Mouse (Mus musculus): Measurements from ENCODE around the gene Rps6ka2. TPM values are rescaled to one million over a fixed set of nuclear protein-coding genes. Genes with fewer than 3 reads are reported as not detected.
A peak's percentile ranks its signal among the peaks of the same experiment; 100 is the strongest.

Gene Rps6ka2
- polyA plus RNA-seq, 1 experiment from 2014 or later, result 25.2 TPM

GRCm38 (mm10) chr17:7269151-7269806 is 99.4 kb downstream of the Rps6ka2 start:
- DNase-seq (ENCODE audit: low spot score), result no peak

GRCm38 (mm10) chr17:7270506-7270905 is 100.6 kb downstream of the Rps6ka2 start:
- Histone ChIP-seq H3K4me1 (peaks cover 36% of the 10 kb centered on the region), H3K36me3 (peaks cover 6% of the 10 kb centered on the region; the same call in 1 of the 2 replicates), H3K9me3 (replicated peaks) (no peaks in the 10 kb centered on the region), H3K27ac (no peak overlapping the region), H3K4me3 (no peak overlapping the region), H3K27me3 (ENCODE audit: low read depth, poor library complexity, severe bottlenecking) (no peaks in the 10 kb centered on the region)
- no peak for DNase-seq (ENCODE audit: low spot score)
- WGBS, result 66% methylated on average over 8 of the region's 8 CpGs

More at GRCm38 (mm10) chr17:7269151-7269806, 99.4 kb downstream of the Rps6ka2 start:
- H3K27me3 ChIP-seq (ENCODE audit: low read depth, poor library complexity, severe bottlenecking), result no peaks in the 10 kb centered on the region
- H3K9me3 ChIP-seq (replicated peaks), result no peaks in the 10 kb centered on the region
- H3K4me3 ChIP-seq, result no peak overlapping the region
- WGBS, result 59% methylated on average over 12 of the region's 12 CpGs
- 0 out of 2 replicates have a peak overlapping the region, but pooled peaks have one; percentile 14 for H3K27ac ChIP-seq
- peaks cover 38% of the 10 kb centered on the region for H3K4me1 ChIP-seq
- peaks cover 4% of the 10 kb centered on the region; the same call in 1 of the 2 replicates for H3K36me3 ChIP-seq

GRCm38 (mm10) chr17:7271522-7272134 is 101.7 kb downstream of the Rps6ka2 start:
- DNase-seq (ENCODE audit: low spot score), result peak; percentile 39
- 69% methylated on average over 10 of the region's 10 CpGs for WGBS
- H3K4me1 ChIP-seq, result peaks cover 33% of the 10 kb centered on the region

GRCm38 (mm10) chr17:7273054-7273453 is 103.1 kb downstream of the Rps6ka2 start:
- Histone ChIP-seq H3K4me3 (no peak overlapping the region), H3K27ac (no peak overlapping the region)
- WGBS, result 65% methylated on average over 9 of the region's 9 CpGs

More at GRCm38 (mm10) chr17:7271522-7272134, 101.7 kb downstream of the Rps6ka2 start:
- Histone ChIP-seq H3K4me3 (no peak overlapping the region), H3K27ac (no peak overlapping the region; the same call in 1 of the 2 replicates), H3K27me3 (ENCODE audit: low read depth, poor library complexity, severe bottlenecking) (no peaks in the 10 kb centered on the region), H3K36me3 (peaks cover 6% of the 10 kb centered on the region; the same call in 1 of the 2 replicates), H3K9me3 (replicated peaks) (no peaks in the 10 kb centered on the region)

GRCm38 (mm10) chr17:7273785-7274184 is 103.9 kb downstream of the Rps6ka2 start:
- H3K27me3 ChIP-seq (ENCODE audit: low read depth, poor library complexity, severe bottlenecking), result no peaks in the 10 kb centered on the region
- peaks cover 20% of the 10 kb centered on the region for H3K36me3 ChIP-seq
- H3K4me3 ChIP-seq, result no peak overlapping the region
- peaks cover 33% of the 10 kb centered on the region for H3K4me1 ChIP-seq
- no peaks in the 10 kb centered on the region for H3K9me3 ChIP-seq (replicated peaks)
- DNase-seq (ENCODE audit: low spot score), result no peak
- WGBS, result 91% methylated on average over 10 of the region's 10 CpGs
- H3K27ac ChIP-seq, result no peak overlapping the region

More at GRCm38 (mm10) chr17:7273054-7273453, 103.1 kb downstream of the Rps6ka2 start:
- Histone ChIP-seq H3K27me3 (ENCODE audit: low read depth, poor library complexity, severe bottlenecking) (no peaks in the 10 kb centered on the region), H3K4me1 (peaks cover 33% of the 10 kb centered on the region), H3K36me3 (peaks cover 12% of the 10 kb centered on the region), H3K9me3 (replicated peaks) (no peaks in the 10 kb centered on the region)
- no peak for DNase-seq (ENCODE audit: low spot score)

GRCm38 (mm10) chr17:7278702-7279242 is 108.9 kb downstream of the Rps6ka2 start:
- H3K27me3 ChIP-seq (ENCODE audit: low read depth, poor library complexity, severe bottlenecking), result no peaks in the 10 kb centered on the region
- 92% methylated on average over 15 of the region's 15 CpGs for WGBS
- no peak for DNase-seq (ENCODE audit: low spot score)
- H3K4me1 ChIP-seq, result 0 out of 2 replicates have a peak, but pooled peaks cover under 1% of the 10 kb centered on the region
- no peaks in the 10 kb centered on the region for H3K9me3 ChIP-seq (replicated peaks)
- H3K36me3 ChIP-seq, result peaks cover 46% of the 10 kb centered on the region
- no peak overlapping the region for H3K4me3 ChIP-seq
- no peak overlapping the region for H3K27ac ChIP-seq

GRCm38 (mm10) chr17:7279251-7279650 is 109.3 kb downstream of the Rps6ka2 start:
- DNase-seq (ENCODE audit: low spot score), result no peak
- H3K4me1 ChIP-seq, result no peaks in the 10 kb centered on the region
- H3K4me3 ChIP-seq, result no peak overlapping the region
- H3K36me3 ChIP-seq, result peaks cover 50% of the 10 kb centered on the region
- H3K9me3 ChIP-seq (replicated peaks), result no peaks in the 10 kb centered on the region
- 95% methylated on average over 9 of the region's 9 CpGs for WGBS
- no peaks in the 10 kb centered on the region for H3K27me3 ChIP-seq (ENCODE audit: low read depth, poor library complexity, severe bottlenecking)
- H3K27ac ChIP-seq, result no peak overlapping the region

- Histone ChIP-seq H3K36me3 (peaks cover 37% of the 10 kb centered on the region), H3K9me3 (replicated peaks) (no peaks in the 10 kb centered on the region), H3K4me3 (no peak overlapping the region), H3K4me1 (no peaks in the 10 kb centered on the region), H3K27me3 (ENCODE audit: low read depth, poor library complexity, severe bottlenecking) (no peaks in the 10 kb centered on the region), H3K27ac (no peak overlapping the region)
- WGBS, result 91% methylated on average over 8 of the region's 8 CpGs
- no peak for DNase-seq (ENCODE audit: low spot score)
These were observed 114.5 kb downstream of the Rps6ka2 start for GRCm38 (mm10) chr17:7284297-7284910.

GRCm38 (mm10) chr17:7285292-7285691 is 115.4 kb downstream of the Rps6ka2 start:
- no peak for DNase-seq (ENCODE audit: low spot score)
- Histone ChIP-seq H3K36me3 (peaks cover 35% of the 10 kb centered on the region), H3K27ac (no peak overlapping the region), H3K4me1 (no peaks in the 10 kb centered on the region), H3K27me3 (ENCODE audit: low read depth, poor library complexity, severe bottlenecking) (no peaks in the 10 kb centered on the region), H3K4me3 (no peak overlapping the region), H3K9me3 (replicated peaks) (no peaks in the 10 kb centered on the region)
- WGBS, result 90% methylated on average over 12 of the region's 12 CpGs

- no peak overlapping the region for H3K4me3 ChIP-seq
- H3K36me3 ChIP-seq, result peaks cover 40% of the 10 kb centered on the region
- DNase-seq (ENCODE audit: low spot score), result no peak
- 93% methylated on average over 12 of the region's 12 CpGs for WGBS
- H3K9me3 ChIP-seq (replicated peaks), result no peaks in the 10 kb centered on the region
- H3K27ac ChIP-seq, result no peak overlapping the region
- H3K27me3 ChIP-seq (ENCODE audit: low read depth, poor library complexity, severe bottlenecking), result no peaks in the 10 kb centered on the region
- no peaks in the 10 kb centered on the region for H3K4me1 ChIP-seq
These were observed 116.6 kb downstream of the Rps6ka2 start for GRCm38 (mm10) chr17:7286422-7287050.

GRCm38 (mm10) chr17:7292012-7292684 is 122.2 kb downstream of the Rps6ka2 start:
- H3K4me3 ChIP-seq, result no peak overlapping the region
- H3K4me1 ChIP-seq, result no peaks in the 10 kb centered on the region
- DNase-seq (ENCODE audit: low spot score), result no peak
- H3K27ac ChIP-seq, result no peak overlapping the region
- 85% methylated on average over 11 of the region's 11 CpGs for WGBS
- H3K9me3 ChIP-seq (replicated peaks), result no peaks in the 10 kb centered on the region
- H3K27me3 ChIP-seq (ENCODE audit: low read depth, poor library complexity, severe bottlenecking), result no peaks in the 10 kb centered on the region
- peaks cover 24% of the 10 kb centered on the region for H3K36me3 ChIP-seq
